Mouse (Mus musculus) urinary bladder, postnatal 36 days (tissue): ENCODE data around the gene Slc5a11.

ENCODE experiments used
- DNase-seq, 2 experiments: peaks; one replicate each; pipeline ENCODE4 v3.0.0; 2022; ENCODE audit warnings: low spot score in 2 of 2, mixed read lengths in 1 of 2

Gene Slc5a11

DNA sequence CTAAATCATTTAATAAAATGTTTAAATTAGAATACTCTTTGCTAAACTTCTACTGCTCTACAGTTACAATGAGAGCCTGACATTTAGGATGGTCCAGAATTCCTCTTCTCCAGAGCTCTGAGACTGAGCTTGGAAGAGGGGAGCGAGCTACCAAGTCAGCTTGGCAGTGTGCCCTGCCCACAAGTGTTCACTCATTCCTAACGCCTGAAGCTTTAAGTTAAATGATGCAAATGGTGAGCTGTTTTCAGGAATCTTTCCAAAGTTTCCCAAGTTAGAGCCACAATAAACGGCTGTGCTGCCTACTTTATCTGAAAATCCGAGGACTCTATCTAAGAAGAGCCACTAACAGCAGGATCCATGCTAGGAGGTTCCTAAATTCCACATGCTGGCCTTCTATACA is 69.2 kb downstream of the Slc5a11 start:
- no peak for DNase-seq

DNA sequence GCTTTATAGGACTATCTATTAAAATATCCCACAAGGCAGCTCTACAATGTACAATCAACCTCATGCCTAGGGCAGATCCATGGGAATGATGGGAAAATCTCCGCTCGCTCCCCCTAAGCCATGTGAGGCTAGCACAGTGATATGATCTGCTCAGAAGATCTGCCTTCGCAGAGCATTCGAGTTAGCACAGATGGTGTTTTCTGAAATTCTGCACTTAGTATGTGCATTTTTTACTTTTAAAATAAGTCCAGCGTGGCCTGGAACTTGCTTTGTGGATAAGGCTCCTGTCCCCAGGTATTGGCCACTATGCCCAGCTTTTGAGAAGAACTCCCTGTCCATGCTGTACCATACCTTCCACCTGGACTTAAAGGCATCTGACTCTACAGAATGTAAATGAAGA is 71.3 kb downstream of the Slc5a11 start:
- DNase-seq = no peak

DNA sequence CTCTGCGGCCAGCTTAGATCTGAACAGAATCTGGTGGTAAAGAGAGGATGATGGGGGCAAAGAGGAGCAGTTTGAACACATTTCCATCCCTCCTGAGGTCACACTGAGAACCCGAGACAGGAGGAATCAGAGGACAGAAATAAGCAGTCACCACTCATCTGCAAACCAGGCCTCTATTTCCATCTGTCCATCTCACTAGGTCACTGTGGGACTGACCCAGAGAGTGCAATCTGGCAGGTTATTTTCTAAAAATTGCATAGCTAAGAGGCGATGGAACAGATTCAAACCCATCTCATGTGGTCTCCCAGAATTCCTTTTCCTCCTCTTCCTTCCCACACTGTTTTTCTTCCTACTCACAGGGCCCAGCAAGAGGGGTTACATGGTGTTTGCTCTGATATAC is 73.3 kb downstream of the Slc5a11 start:
- no peak for DNase-seq

DNA sequence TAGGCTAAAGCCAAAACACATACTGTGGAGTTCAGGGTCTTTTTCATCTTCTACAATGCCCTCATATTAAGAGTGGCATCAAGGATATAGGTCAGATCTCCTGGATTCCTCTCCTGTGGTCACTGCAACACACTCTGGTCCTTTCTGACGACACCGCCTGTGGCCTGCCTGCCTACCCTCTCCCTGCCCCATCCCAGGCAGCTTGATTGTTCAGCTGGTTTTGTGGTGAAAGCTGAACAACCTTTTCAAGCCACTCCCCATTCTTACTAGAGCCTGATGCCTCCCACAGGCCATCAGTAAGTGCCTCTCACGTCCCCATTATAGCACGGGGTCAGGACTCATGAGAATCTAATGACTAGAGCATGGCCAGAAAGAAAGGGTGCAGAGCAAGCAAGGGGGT is 74.6 kb downstream of the Slc5a11 start:
- DNase-seq = no peak

GRCm38 (mm10) chr7:123291942-123292341 is 77.4 kb downstream of the Slc5a11 start:
- DNase-seq = no peak

DNA sequence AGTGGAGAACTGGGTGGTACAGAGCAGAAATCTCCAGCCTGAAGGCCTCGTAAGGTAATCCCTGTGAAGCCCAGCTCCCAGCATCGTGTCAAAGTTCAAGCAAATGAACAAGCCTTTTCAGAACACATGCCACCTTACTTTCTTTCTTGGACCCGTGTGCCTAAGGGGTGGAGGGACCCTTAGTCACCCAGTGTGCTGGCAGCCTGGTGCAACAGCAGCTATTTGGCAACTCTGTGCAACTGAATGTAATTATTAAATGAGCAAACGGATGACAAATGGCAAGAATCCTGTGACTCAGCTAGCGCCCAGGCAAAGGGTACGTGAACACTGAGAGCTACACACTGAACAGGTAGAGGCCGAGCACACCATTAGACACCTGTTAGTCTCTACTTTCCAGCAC is 79.3 kb downstream of the Slc5a11 start:
- DNase-seq = no peak

DNA sequence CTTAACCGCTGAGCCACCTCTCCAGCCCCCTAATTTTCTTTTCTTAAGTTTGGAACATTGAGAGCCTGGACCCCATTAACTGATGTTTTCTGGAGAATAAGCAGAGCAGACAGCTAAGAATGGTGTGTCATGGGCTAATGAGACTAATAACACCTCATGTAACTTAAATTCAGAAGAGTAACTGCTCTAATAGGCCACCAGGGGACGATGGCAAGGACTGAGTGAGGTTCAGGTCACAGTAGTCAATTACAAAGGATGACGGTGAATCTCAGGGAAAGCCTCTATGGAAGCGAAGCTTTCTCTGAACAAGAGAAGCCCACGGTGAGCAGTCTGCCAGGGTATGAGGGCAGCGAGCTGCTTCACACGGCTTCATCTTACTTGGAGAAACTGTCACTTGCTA is 80.8 kb downstream of the Slc5a11 start:
- no peak for DNase-seq

- DNase-seq = no peak
Observed at GRCm38 (mm10) chr7:123296097-123296496, 81.5 kb downstream of the Slc5a11 start.

DNA sequence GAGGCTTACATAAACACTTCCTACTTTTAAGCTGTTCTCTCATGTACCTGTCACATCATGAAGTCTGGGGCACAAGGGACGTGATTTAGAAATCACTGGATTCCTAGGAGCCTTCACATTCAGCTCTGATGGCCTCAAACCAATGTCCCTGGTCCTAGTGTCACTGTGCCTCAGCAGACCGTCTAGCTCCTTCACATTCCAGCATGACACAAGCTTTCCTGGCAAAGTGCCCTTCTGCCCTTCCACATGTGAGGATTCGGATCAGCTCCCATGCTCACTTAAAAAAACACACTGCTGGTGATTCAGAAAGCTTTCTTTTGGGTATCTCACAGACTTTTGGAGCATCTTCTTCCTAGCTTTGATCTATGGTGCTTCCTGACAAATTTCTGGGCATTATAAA is 83.6 kb downstream of the Slc5a11 start:
- no peak for DNase-seq

- no peak for DNase-seq
Observed at GRCm38 (mm10) chr7:123300258-123300657, 85.7 kb downstream of the Slc5a11 start.

- no peak for DNase-seq
Observed at GRCm38 (mm10) chr7:123305397-123305796, 90.8 kb downstream of the Slc5a11 start.

- no peak for DNase-seq
Observed at GRCm38 (mm10) chr7:123307236-123307635, 92.7 kb downstream of the Slc5a11 start.

DNA sequence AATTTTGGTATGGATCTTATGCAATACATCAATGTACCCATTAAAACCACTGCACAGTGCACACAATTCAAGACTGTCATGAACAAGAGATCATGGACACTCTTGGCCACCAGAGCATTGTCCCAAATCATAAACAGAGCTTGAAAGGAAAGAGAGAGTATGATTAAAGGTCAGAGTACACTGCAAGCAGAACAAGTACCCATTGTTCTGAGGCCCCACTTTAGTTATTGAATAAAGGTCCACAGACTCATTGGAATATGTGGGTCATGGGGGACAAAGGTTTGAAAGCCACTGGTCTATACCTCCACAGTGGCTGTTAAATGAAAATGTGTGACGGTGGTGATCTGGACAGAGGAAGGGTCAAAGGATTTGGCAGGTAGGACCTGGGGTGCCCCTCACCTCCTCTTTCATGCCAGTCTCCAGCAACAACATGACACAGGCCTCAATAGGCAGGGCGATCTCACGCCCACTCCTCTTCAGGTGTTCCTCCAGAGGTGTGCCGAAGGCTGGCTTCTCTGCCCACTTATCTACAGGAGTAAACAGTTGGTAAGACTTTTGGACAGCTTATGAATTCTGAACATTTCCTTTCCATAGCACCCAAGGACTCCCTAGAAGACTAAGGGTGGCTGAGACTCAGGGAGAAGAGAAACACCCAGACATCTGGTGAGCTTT is 93.4 kb downstream of the Slc5a11 start:
- no peak for DNase-seq

GRCm38 (mm10) chr7:123311836-123312235 is 97.3 kb downstream of the Slc5a11 start:
- no peak for DNase-seq

- DNase-seq = no peak
Observed at GRCm38 (mm10) chr7:123312738-123313137, 98.2 kb downstream of the Slc5a11 start.

- no peak for DNase-seq
Observed at GRCm38 (mm10) chr7:123322452-123323121, 108.0 kb downstream of the Slc5a11 start.
